Mouse (Mus musculus): ENCODE data around the gene Hoxd13.

The Hoxd13 gene

GRCm38 (mm10) chr2:74691022-74691951, 23.2 kb downstream of the Hoxd13 start, which contains the start of gene Hoxd10:
Gene Hoxd10, plus strand, starts transcription at chr2:74691924.
- in situ Hi-C loops (cut with MboI, MseI) = loop anchor here (5.0 to 10.0 kb wide), 2 partner anchors 46 to 904 kb away; no protein-coding TSS in a partner anchor

GRCm38 (mm10) chr2:74691995-74692807, 24.1 kb downstream of the Hoxd13 start:
- in situ Hi-C loops (cut with MboI, MseI) = loop anchor here (5.0 to 10.0 kb wide), 2 partner anchors 45 to 903 kb away; no protein-coding TSS in a partner anchor

GRCm38 (mm10) chr2:74692808-74693431, 24.8 kb downstream of the Hoxd13 start:
- in situ Hi-C loops (cut with MboI, MseI) = loop anchor here (5.0 to 10.0 kb wide), 2 partner anchors 44 to 902 kb away; no protein-coding TSS in a partner anchor

- in situ Hi-C loops (cut with MboI, MseI) = loop anchor here (5.0 to 10.0 kb wide), 2 partner anchors 44 to 901 kb away; no protein-coding TSS in a partner anchor
Measured at GRCm38 (mm10) chr2:74693432-74693827, 25.3 kb downstream of the Hoxd13 start.

- in situ Hi-C loops (cut with MboI, MseI) = loop anchor here (5.0 to 10.0 kb wide), 2 partner anchors 43 to 901 kb away; no protein-coding TSS in a partner anchor
Measured at GRCm38 (mm10) chr2:74694066-74694465, 26.0 kb downstream of the Hoxd13 start.

- in situ Hi-C loops (cut with MboI, MseI) = loop anchor here (10.0 kb wide), 1 partner anchor 899 kb away; no protein-coding TSS in a partner anchor
Measured at GRCm38 (mm10) chr2:74695383-74695782, 27.3 kb downstream of the Hoxd13 start.

- in situ Hi-C loops (cut with MboI, MseI) = loop anchor here (10.0 kb wide), 1 partner anchor 899 kb away; no protein-coding TSS in a partner anchor
Measured at GRCm38 (mm10) chr2:74695813-74696430, 27.8 kb downstream of the Hoxd13 start.

- in situ Hi-C loops (cut with MboI, MseI) = loop anchor here (10.0 kb wide), 1 partner anchor 898 kb away; no protein-coding TSS in a partner anchor
Measured at GRCm38 (mm10) chr2:74696442-74697335, 28.6 kb downstream of the Hoxd13 start.

GRCm38 (mm10) chr2:74697567-74698121, 29.5 kb downstream of the Hoxd13 start, which contains the start of gene Hoxd9:
Gene Hoxd9, plus strand, starts transcription at chr2:74697727.
- in situ Hi-C loops (cut with MboI, MseI) = loop anchor here (10.0 kb wide), 1 partner anchor 897 kb away; no protein-coding TSS in a partner anchor

- in situ Hi-C loops (cut with MboI, MseI) = loop anchor here (10.0 kb wide), 1 partner anchor 896 kb away; no protein-coding TSS in a partner anchor
Measured at GRCm38 (mm10) chr2:74698201-74699052, 30.3 kb downstream of the Hoxd13 start.

GRCm38 (mm10) chr2:74699053-74699430, 30.9 kb downstream of the Hoxd13 start:
- in situ Hi-C loops (cut with MboI, MseI) = loop anchor here (10.0 kb wide), 1 partner anchor 896 kb away; no protein-coding TSS in a partner anchor

- in situ Hi-C loops (cut with MboI, MseI) = loop anchor here (10.0 kb wide), 1 partner anchor 895 kb away; no protein-coding TSS in a partner anchor
Measured at GRCm38 (mm10) chr2:74699664-74700545, 31.8 kb downstream of the Hoxd13 start.

GRCm38 (mm10) chr2:74700546-74701112, 32.5 kb downstream of the Hoxd13 start:
- in situ Hi-C loops (cut with MboI, MseI) = no loop called here

- in situ Hi-C loops (cut with MboI, MseI) = no loop called here
Measured at GRCm38 (mm10) chr2:74701949-74702819, 34.1 kb downstream of the Hoxd13 start.

- in situ Hi-C loops (cut with MboI, MseI) = no loop called here
Measured at GRCm38 (mm10) chr2:74702820-74703219, 34.7 kb downstream of the Hoxd13 start.

- in situ Hi-C loops (cut with MboI, MseI) = no loop called here
Measured at GRCm38 (mm10) chr2:74703317-74703716, 35.2 kb downstream of the Hoxd13 start.

All from T-helper 1 cell (primary cell).